Mouse (Mus musculus) megakaryocyte, embryonic 14.5 days (primary cell): Measurements from ENCODE around the gene Noxa1. TPM values are rescaled to one million over a fixed set of nuclear protein-coding genes. Genes with fewer than 3 reads are reported as not detected.
A peak's percentile ranks its signal among the peaks of the same experiment; 100 is the strongest.

Source experiments
- H3K27me3 ChIP-seq: replicated peaks from 2 replicates; pipeline ENCODE3; 2012; ENCODE audit warnings: inconsistent platforms
- H3K36me3 ChIP-seq: replicated peaks from 2 replicates; pipeline ENCODE3; 2012; ENCODE audit warnings: low read length, inconsistent platforms, mixed read lengths
- H3K4me1 ChIP-seq: 2 replicates; pipeline ENCODE4 v1.6.1; 2012; ENCODE audit warnings: inconsistent platforms
- H3K4me3 ChIP-seq: replicated peaks from 2 replicates; pipeline ENCODE3; 2012; ENCODE audit warnings: moderate library complexity, mild to moderate bottlenecking, inconsistent platforms
- H3K9me3 ChIP-seq: 2 replicates; pipeline ENCODE4 v1.6.1; 2012; ENCODE audit warnings: inconsistent platforms
- FLI1 ChIP-seq: IDR thresholded peaks from 2 replicates; pipeline ENCODE4 v1.6.1; 2012; ENCODE audit warnings: low read length, inconsistent platforms, mixed read lengths
- GATA1 ChIP-seq: IDR thresholded peaks from 3 replicates; pipeline ENCODE4 v1.6.1; 2012; ENCODE audit warnings: mixed read lengths, low read length, inconsistent platforms, borderline replicate concordance
- polyA plus RNA-seq: library from polyadenylated mRNA; stranded (reverse); fragments of >175 nt; gene quantifications from 2 replicates; pipeline ENCODE4 v1.2.3, GENCODE M21; 2012; ENCODE audit warnings: low replicate concordance; ENCODE audit not compliant: insufficient read depth

Gene Noxa1
- polyA plus RNA-seq, 1 experiment: not detected

DNA sequence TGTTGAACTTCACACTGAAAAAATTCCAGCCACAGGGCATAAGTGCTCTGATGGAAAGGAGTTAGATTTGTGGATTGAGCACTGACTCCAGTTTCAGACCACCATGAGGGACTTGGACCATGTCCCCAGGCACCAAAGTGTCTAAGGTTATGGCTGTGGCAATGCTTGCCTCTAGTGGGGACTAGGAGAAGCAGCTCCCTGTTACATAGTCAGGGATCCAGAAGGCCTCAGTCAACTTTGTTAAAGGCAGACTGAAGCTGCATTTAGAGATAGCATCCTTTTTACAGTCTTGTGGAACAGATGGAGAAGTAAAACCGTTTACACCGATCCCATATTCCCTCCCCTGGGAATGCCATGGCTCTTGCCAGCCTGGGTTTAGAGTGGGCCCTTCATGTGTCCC, 9.2 kb upstream of the Noxa1 start:
- Histone ChIP-seq H3K4me1 (peaks cover 91% of the 10 kb centered on the region), H3K27me3 (no peaks in the 10 kb centered on the region), H3K9me3 (no peaks in the 10 kb centered on the region), H3K36me3 (no peaks in the 10 kb centered on the region), H3K4me3 (no peak overlapping the region)
- TF ChIP-seq FLI1 (no peak), GATA1 (no peak)

DNA sequence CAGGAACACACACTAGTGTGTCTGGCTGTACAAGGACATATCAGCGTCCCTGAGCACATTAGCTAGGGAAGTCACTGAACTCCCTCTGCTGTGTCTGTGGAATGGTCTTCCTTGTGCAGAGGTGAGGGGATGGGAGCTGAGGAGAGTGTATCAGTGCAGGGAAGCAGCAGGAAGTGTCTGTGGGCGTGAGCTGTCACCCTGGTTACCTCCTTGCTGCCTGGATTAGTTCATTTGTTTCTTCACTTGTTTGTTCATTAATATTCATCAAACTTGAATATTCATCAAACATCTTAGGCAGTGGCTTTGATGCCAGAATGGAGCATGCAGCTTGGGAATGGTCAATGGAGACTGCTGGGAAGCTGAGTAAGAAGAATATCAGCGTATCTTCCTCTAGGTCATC, 4.8 kb upstream of the Noxa1 start:
- peaks cover 8% of the 10 kb centered on the region for H3K27me3 ChIP-seq
- TF ChIP-seq GATA1 (no peak), FLI1 (no peak)

DNA sequence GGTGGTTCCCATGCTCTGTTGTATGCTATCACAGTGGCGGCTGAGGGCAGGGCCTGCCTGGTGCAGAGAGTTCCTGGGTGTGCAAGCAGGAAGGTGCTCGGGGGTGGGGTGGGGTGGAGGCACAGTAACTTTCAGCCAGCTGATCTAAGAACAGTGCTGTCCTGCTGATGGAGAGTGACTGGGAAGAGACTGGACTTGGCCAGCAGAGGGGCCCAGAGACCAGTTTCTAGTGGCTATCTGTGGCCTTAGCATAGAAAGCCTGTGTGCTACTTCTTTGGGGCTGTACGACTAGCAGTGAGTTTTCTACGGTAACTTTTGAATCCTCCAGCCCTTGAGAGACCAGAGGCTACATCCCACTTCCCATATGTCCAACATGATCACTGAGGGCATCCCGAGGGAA, 4.0 kb upstream of the Noxa1 start:
- H3K4me1 ChIP-seq: peaks cover 70% of the 10 kb centered on the region
- H3K36me3 ChIP-seq: no peaks in the 10 kb centered on the region
- H3K4me3 ChIP-seq: no peak overlapping the region
- H3K27me3 ChIP-seq: peaks cover 15% of the 10 kb centered on the region
- H3K9me3 ChIP-seq: no peaks in the 10 kb centered on the region
- no peak for TF ChIP-seq FLI1
- TF ChIP-seq GATA1: no peak

More for the DNA sequence above, 4.8 kb upstream of the Noxa1 start:
- H3K4me3 ChIP-seq: peak overlapping the region; percentile 50
- H3K36me3 ChIP-seq: no peaks in the 10 kb centered on the region
- H3K9me3 ChIP-seq: no peaks in the 10 kb centered on the region
- H3K4me1 ChIP-seq: peaks cover 73% of the 10 kb centered on the region

DNA sequence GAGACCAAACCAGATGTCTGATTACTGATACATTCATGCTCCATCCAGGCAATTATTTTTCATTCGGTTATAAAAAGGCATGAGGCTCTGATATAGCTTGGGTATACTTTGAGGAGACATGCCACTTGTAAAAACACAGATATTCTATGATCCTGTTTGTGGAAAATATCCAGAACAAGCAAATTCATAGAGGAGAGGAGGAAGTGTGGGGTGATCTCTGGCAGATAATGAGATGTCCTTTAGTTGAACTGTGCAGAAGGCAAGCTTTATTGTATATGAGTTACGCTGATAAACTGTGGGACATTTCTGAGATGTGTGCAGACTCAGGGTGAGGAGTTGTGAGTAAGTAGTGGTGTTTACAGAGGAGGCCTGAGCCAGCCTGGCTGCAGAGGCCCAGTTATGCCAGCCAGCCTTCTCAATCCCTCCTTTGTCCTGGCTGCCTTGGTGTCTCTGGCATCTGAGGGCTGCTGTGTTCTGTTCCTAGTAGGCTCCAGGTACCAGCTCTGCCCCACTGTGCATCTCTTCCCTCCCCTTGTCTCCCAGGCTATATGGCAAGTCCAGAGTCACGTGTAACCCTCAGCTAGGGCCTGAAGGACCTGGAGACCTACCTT, 3.2 kb upstream of the Noxa1 start:
- peaks cover 62% of the 10 kb centered on the region for H3K4me1 ChIP-seq
- H3K9me3 ChIP-seq: no peaks in the 10 kb centered on the region

DNA sequence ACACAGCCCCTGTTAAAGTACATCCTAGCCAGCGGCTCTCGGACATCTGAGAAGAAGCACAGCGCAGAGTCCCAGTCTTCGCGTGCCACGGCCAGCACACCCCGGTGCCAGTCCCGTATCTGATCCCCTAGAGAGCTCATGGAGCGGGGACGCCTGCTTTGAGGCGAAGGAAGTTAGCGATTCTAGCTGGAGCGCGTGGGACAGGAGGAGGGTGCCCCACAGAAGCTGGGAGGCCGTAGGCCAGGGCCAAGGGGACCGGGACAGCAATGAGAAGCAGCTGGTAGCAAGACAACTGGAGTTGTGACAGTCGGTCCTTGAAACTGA, 202 bp downstream of the Noxa1 start:
- H3K4me1 ChIP-seq: peaks cover 48% of the 10 kb centered on the region
- TF ChIP-seq GATA1 (no peak), FLI1 (no peak)

More for the DNA sequence above, 3.2 kb upstream of the Noxa1 start:
- peaks cover 19% of the 10 kb centered on the region for H3K27me3 ChIP-seq
- no peaks in the 10 kb centered on the region for H3K36me3 ChIP-seq
- H3K4me3 ChIP-seq: no peak overlapping the region
- TF ChIP-seq FLI1: no peak
- no peak for TF ChIP-seq GATA1

DNA sequence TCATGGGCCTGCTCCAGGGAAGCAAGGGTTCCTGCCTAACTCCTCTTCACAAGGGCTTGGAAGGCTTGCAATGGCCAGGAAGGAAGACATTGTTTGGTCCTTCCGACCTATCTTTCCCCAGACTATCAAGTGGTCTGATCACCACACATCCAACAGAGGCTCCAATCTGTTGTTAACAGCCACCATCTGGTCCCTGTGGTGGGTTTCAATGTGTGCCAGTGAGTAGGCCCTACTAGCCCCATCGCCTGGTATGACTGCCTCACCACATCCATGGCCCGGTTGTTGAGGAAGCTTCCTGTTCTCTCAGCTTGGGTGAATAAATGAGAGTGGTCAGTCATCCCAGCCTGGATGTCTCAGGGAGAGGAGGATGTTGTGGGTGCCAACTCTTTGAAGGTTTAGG, 6.3 kb downstream of the Noxa1 start:
- Histone ChIP-seq H3K36me3 (no peaks in the 10 kb centered on the region), H3K27me3 (peaks cover 76% of the 10 kb centered on the region), H3K4me3 (no peak overlapping the region), H3K9me3 (no peaks in the 10 kb centered on the region), H3K4me1 (peaks cover 46% of the 10 kb centered on the region)
- no peak for TF ChIP-seq GATA1
- no peak for TF ChIP-seq FLI1

More for the DNA sequence above, 202 bp downstream of the Noxa1 start:
- Histone ChIP-seq H3K4me3 (no peak overlapping the region), H3K36me3 (no peaks in the 10 kb centered on the region), H3K9me3 (no peaks in the 10 kb centered on the region), H3K27me3 (peaks cover 53% of the 10 kb centered on the region)

DNA sequence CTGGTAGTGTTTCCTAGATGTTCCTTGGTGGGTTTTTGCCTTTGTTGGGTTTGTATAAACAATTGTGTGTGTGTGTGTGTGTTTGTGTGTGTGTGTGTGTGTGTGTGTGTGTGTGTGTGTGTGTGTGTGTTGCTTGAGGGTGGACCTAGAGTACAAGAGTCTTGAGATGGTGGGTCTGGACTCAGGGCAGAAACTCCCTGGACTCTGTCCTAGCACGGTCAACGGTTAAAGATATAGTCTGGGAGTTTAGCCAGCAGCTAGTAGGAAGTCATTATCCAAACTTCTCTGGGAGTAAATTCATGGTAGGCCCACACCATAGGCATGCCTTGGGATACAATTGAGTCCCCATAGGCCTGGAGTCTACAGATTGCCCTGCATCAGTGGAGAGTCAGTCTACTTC, 7.1 kb downstream of the Noxa1 start:
- H3K9me3 ChIP-seq: no peaks in the 10 kb centered on the region
- H3K36me3 ChIP-seq: no peaks in the 10 kb centered on the region
- no peak for TF ChIP-seq GATA1
- TF ChIP-seq FLI1: no peak
- H3K4me1 ChIP-seq: peaks cover 48% of the 10 kb centered on the region
- H3K27me3 ChIP-seq: peaks cover 79% of the 10 kb centered on the region
- H3K4me3 ChIP-seq: no peak overlapping the region

DNA sequence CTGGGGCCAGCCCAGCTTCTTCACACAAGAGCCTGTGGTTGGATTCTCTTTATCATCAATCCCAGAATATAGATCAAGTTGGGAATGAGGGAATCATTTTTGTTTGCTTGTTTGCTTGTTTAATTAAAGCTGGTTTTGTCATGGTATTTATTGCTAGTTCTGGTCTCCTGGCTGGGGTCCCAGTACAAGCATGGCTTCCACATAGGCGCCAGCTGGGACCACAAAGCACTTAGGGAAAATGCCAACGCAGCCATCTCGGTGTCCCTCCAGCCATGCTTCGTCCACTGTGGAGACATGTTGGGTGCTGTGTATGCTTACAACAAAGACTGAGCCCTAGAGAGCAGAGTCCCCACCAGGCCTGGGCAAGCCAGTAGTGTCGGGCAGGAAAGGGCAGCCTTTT, 9.4 kb downstream of the Noxa1 start:
- no peak for TF ChIP-seq GATA1
- no peak for TF ChIP-seq FLI1
- Histone ChIP-seq H3K36me3 (no peaks in the 10 kb centered on the region), H3K4me1 (peaks cover 37% of the 10 kb centered on the region), H3K4me3 (peak overlapping the region; percentile 46), H3K9me3 (no peaks in the 10 kb centered on the region), H3K27me3 (peaks cover 78% of the 10 kb centered on the region)

DNA sequence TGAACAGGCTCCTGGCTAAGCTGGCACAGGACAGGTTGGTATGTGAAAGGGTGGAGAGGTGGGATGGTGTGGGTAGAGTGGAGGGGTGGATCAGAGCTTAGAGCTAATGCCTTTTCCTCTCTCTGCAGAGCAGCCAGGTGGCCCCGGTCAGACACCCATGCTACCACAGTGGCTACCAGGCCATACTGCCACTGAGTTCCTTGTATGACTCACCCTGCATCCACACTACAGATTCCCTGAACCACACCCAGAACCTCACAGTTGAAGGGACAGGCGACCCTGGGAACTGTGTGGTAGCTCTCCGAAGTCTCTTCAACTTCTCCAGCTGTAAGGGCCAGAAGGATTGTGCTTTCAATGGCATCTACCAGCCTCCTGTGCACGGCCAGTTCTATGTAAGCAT, 11.3 kb downstream of the Noxa1 start:
- H3K36me3 ChIP-seq: no peaks in the 10 kb centered on the region
- no peak overlapping the region for H3K4me3 ChIP-seq
- no peak for TF ChIP-seq GATA1
- TF ChIP-seq FLI1: no peak
- peaks cover 38% of the 10 kb centered on the region for H3K4me1 ChIP-seq
- H3K27me3 ChIP-seq: peaks cover 71% of the 10 kb centered on the region
- H3K9me3 ChIP-seq: no peaks in the 10 kb centered on the region

DNA sequence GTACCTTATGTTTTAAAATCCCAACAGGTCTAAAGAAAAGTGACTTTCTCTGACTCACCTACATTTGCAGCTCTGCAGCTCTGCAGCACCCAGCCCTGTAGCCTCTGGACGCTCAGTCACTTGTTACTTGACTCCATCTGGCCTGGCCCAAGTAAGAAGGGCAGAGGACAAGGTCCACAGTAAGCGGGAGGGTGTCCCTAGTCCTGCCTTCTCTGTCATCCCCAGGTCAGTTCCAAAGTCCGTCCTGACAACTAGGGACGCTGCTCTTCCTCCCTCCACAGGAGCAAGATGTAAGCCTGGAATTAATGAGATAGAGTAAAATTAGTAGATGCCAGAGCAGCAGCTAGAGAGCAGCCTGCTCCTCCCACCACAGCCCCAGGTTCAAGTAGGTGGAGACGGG, 14.9 kb downstream of the Noxa1 start, which contains the start of gene Entpd8:
Entpd8 (plus strand) TSS at position 229 of the 400 bp plus-strand sequence.
- H3K4me3 ChIP-seq: no peak within 1 kb of the TSS

More for the DNA sequence above, 14.9 kb downstream of the Noxa1 start, which contains the start of gene Entpd8:
- Histone ChIP-seq H3K36me3 (no peaks in the 10 kb centered on the region), H3K9me3 (no peaks in the 10 kb centered on the region), H3K4me1 (peaks cover 30% of the 10 kb centered on the region), H3K27me3 (peaks cover 54% of the 10 kb centered on the region)
- TF ChIP-seq FLI1: no peak
- no peak for TF ChIP-seq GATA1
